Mouse (Mus musculus) kidney, adult 2 months (tissue): ENCODE results near the gene Vrk1.

ENCODE experiments used
- CTCF ChIP-seq: fragments of 200-500 bp; conservative IDR thresholded peaks from 2 replicates; pipeline ENCODE4 v1.5.1; 2011; ENCODE audit warnings: low read depth, mild to moderate bottlenecking, control low read depth, low read length, moderate library complexity, mixed read lengths; ENCODE audit not compliant: insufficient read depth, insufficient read length
- POLR2A ChIP-seq: fragments of 200-500 bp; IDR thresholded peaks from one replicate; pipeline ENCODE4 v1.6.1; 2011; ENCODE audit warnings: low read depth, low read length, control low read depth

DNA sequence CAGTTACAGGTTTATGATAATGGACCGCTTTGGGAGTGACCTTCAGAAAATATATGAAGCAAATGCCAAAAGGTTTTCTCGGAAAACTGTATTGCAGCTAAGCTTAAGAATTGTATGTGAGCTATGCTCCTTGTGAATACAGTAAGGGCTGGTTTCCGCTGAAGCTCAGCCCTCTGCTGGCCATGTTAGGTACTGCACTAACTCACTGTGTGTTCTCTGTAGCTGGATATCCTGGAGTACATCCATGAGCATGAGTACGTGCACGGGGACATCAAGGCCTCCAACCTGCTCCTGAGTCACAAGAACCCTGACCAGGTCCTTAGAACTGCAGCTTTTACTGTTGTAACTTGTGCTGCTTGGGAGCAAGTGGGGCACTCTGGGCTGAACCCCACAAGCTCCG is 45.8 kb downstream of the Vrk1 start:
- TF ChIP-seq CTCF = peak; percentile 87
- no peak for TF ChIP-seq POLR2A
